Mouse (Mus musculus) thymus, adult 2 months (tissue): Measurements from ENCODE around the gene Cd3g. TPM values are rescaled to one million over a fixed set of nuclear protein-coding genes. Genes with fewer than 3 reads are reported as not detected.

Source experiments
- DNase-seq: peaks from one replicate; pipeline ENCODE4 v3.0.0; 2021
- H3K27ac ChIP-seq: fragments of 200-500 bp; 2 replicates; pipeline ENCODE4 v1.5.1; 2012; ENCODE audit warnings: low read length, control low read depth; ENCODE audit not compliant: control insufficient read depth, insufficient read depth
- H3K27me3 ChIP-seq: fragments of 200-500 bp; 2 replicates; pipeline ENCODE4 v1.6.1; 2012; ENCODE audit warnings: mild to moderate bottlenecking, low read length, moderate library complexity, mixed read lengths; ENCODE audit not compliant: control insufficient read depth, insufficient read depth
- H3K36me3 ChIP-seq: fragments of 200-500 bp; 2 replicates; pipeline ENCODE4 v1.6.1; 2012; ENCODE audit warnings: mild to moderate bottlenecking, low read length, moderate library complexity; ENCODE audit not compliant: control insufficient read depth, insufficient read depth
- H3K4me1 ChIP-seq: fragments of 200-500 bp; replicated peaks from 2 replicates; pipeline ENCODE4 v1.6.1; 2012; ENCODE audit warnings: low read length; ENCODE audit not compliant: control insufficient read depth, insufficient read depth
- H3K4me3 ChIP-seq: fragments of 200-500 bp; 2 replicates; pipeline ENCODE4 v1.5.1; 2012; ENCODE audit warnings: mild to moderate bottlenecking, low read length, control low read depth, moderate library complexity; ENCODE audit not compliant: control insufficient read depth, insufficient read depth
- CTCF ChIP-seq: fragments of 200-500 bp; IDR thresholded peaks from 2 replicates; pipeline ENCODE4 v1.5.1; 2012; ENCODE audit warnings: mild to moderate bottlenecking, control low read depth, low read length, moderate library complexity, borderline replicate concordance; ENCODE audit not compliant: control insufficient read depth, poor library complexity, insufficient read depth; ENCODE audit errors: extremely low read depth
- POLR2A ChIP-seq: fragments of 200-500 bp; IDR thresholded peaks from 2 replicates; pipeline ENCODE4 v1.6.1; 2012; ENCODE audit warnings: mild to moderate bottlenecking, low read length, control low read depth, moderate library complexity; ENCODE audit not compliant: control insufficient read depth, poor library complexity, insufficient read depth; ENCODE audit errors: extremely low read depth
- WGBS: fragments of 180-500 bp; shearing (Covaris S2); methylation state at CpG from one replicate; pipeline ENCODE4 v1.1.7; 2018; 5-methylcytosine and 5-hydroxymethylcytosine counted together
- polyA plus RNA-seq: library from polyadenylated mRNA; depleted of rRNA; stranded (reverse); fragments of >200 nt; gene quantifications from 2 replicates; pipeline ENCODE4 v1.2.3, GENCODE M21; 2012

Cd3g gene
- polyA plus RNA-seq, 1 experiment, result 216 TPM

- TF ChIP-seq CTCF (no peak), POLR2A (no peak)
- peaks cover 26% of the 10 kb centered on the region for H3K4me1 ChIP-seq
- WGBS, result 16% methylated on average over 2 of the region's 2 CpGs
These were observed 34.6 kb upstream of the Cd3g start for GRCm38 (mm10) chr9:45014879-45015278.

GRCm38 (mm10) chr9:45011291-45011690 lies 31.1 kb upstream of the Cd3g start:
- Histone ChIP-seq H3K4me1 (peaks cover 32% of the 10 kb centered on the region), H3K36me3 (peaks cover 8% of the 10 kb centered on the region), H3K27ac (peak overlapping the region; percentile 77; the same call in 1 of the 2 replicates), H3K4me3 (no peak overlapping the region), H3K27me3 (no peaks in the 10 kb centered on the region)
- TF ChIP-seq POLR2A, result no peak
- no peak for TF ChIP-seq CTCF
- no peak for DNase-seq
- 10% methylated on average over 6 of the region's 6 CpGs for WGBS

More at GRCm38 (mm10) chr9:45014879-45015278, 34.6 kb upstream of the Cd3g start:
- Histone ChIP-seq H3K27me3 (no peaks in the 10 kb centered on the region), H3K27ac (no peak overlapping the region), H3K36me3 (no peaks in the 10 kb centered on the region), H3K4me3 (no peak overlapping the region)
- peak; percentile 52 for DNase-seq

GRCm38 (mm10) chr9:45010461-45010860 lies 30.2 kb upstream of the Cd3g start:
- H3K36me3 ChIP-seq, result peaks cover 16% of the 10 kb centered on the region
- peaks cover 30% of the 10 kb centered on the region for H3K4me1 ChIP-seq
- no peaks in the 10 kb centered on the region for H3K27me3 ChIP-seq
- WGBS, result 7% methylated on average over 4 of the region's 4 CpGs
- TF ChIP-seq CTCF (no peak), POLR2A (no peak)
- DNase-seq, result peak; percentile 81
- no peak overlapping the region for H3K4me3 ChIP-seq
- H3K27ac ChIP-seq, result peak overlapping the region; percentile 77

GRCm38 (mm10) chr9:45009180-45010078 lies 29.2 kb upstream of the Cd3g start, which contains the start of gene Cd3e:
Gene Cd3e, minus strand, starts transcription at chr9:45009627.
- 19% methylated on average over 19 of the region's 19 CpGs for WGBS
- Histone ChIP-seq H3K4me3 (peak within 1 kb of the TSS; percentile 82), H3K27ac (peak within 1 kb of the TSS; percentile 96), H3K4me1 (peaks cover 30% of the 10 kb centered on the region), H3K36me3 (peaks cover 27% of the 10 kb centered on the region), H3K27me3 (no peaks in the 10 kb centered on the region)
- peak; percentile 83 for DNase-seq
- peak; percentile 77 for TF ChIP-seq POLR2A
- TF ChIP-seq CTCF, result no peak

- Histone ChIP-seq H3K4me3 (peak overlapping the region; percentile 82), H3K36me3 (peaks cover 38% of the 10 kb centered on the region), H3K27ac (peak overlapping the region; percentile 96), H3K27me3 (no peaks in the 10 kb centered on the region), H3K4me1 (peaks cover 30% of the 10 kb centered on the region)
- peak; percentile 70 for DNase-seq
- no peak for TF ChIP-seq CTCF
- TF ChIP-seq POLR2A, result peak; percentile 61
- WGBS, result 42% methylated on average over 4 of the region's 4 CpGs
These were observed 28.1 kb upstream of the Cd3g start for GRCm38 (mm10) chr9:45008342-45008741.

- TF ChIP-seq POLR2A (no peak), CTCF (no peak)
- Histone ChIP-seq H3K27me3 (no peaks in the 10 kb centered on the region), H3K4me3 (peak overlapping the region; percentile 57), H3K4me1 (peaks cover 30% of the 10 kb centered on the region), H3K27ac (peak overlapping the region; percentile 96), H3K36me3 (peaks cover 47% of the 10 kb centered on the region)
- WGBS, result 46% methylated on average over 12 of the region's 12 CpGs
- no peak for DNase-seq
These were observed 27.2 kb upstream of the Cd3g start for GRCm38 (mm10) chr9:45007404-45007803.

- TF ChIP-seq CTCF (no peak), POLR2A (no peak)
- peaks cover 34% of the 10 kb centered on the region for H3K4me1 ChIP-seq
- H3K27me3 ChIP-seq, result no peaks in the 10 kb centered on the region
- peaks cover 49% of the 10 kb centered on the region for H3K36me3 ChIP-seq
- WGBS, result 100% methylated on average over 3 of the region's 3 CpGs
- H3K4me3 ChIP-seq, result no peak overlapping the region
- DNase-seq, result no peak
- no peak overlapping the region for H3K27ac ChIP-seq
These were observed 20.0 kb upstream of the Cd3g start for GRCm38 (mm10) chr9:45000249-45000648.
